Mouse (Mus musculus) forebrain, embryonic 12.5 days (tissue): Measurements from ENCODE around the gene Insyn1. TPM values are rescaled to one million over a fixed set of nuclear protein-coding genes. Genes with fewer than 3 reads are reported as not detected.

Experiments used
- ATAC-seq: fragments of 200-750 bp; cut with Nextera tagmentation; 2 replicates; pipeline ENCODE4 v1.8.0; 2017; ENCODE audit warnings: moderate TSS enrichment; ENCODE audit not compliant: low FRiP score
- H3K27ac ChIP-seq: fragments of 300-500 bp; sonication (generic); 2 replicates; pipeline ENCODE4 v1.5.1; 2016; ENCODE audit warnings: mild to moderate bottlenecking
- H3K27me3 ChIP-seq: fragments of 300-500 bp; sonication (generic); 2 replicates; pipeline ENCODE4 v1.6.1; 2016; ENCODE audit warnings: mild to moderate bottlenecking
- H3K36me3 ChIP-seq: fragments of 300-500 bp; sonication (generic); replicated peaks from 2 replicates; pipeline ENCODE4 v1.6.1; 2016; ENCODE audit warnings: mild to moderate bottlenecking
- H3K4me1 ChIP-seq: fragments of 300-500 bp; sonication (generic); 2 replicates; pipeline ENCODE4 v1.6.1; 2016
- H3K4me2 ChIP-seq: fragments of 300-500 bp; sonication (generic); 2 replicates; pipeline ENCODE4 v1.6.1; 2016; ENCODE audit warnings: mild to moderate bottlenecking, moderate library complexity
- H3K4me3 ChIP-seq: fragments of 300-500 bp; sonication (generic); replicated peaks from 2 replicates; pipeline ENCODE4 v1.5.1; 2016; ENCODE audit warnings: mild to moderate bottlenecking
- H3K9ac ChIP-seq: fragments of 300-500 bp; sonication (generic); 2 replicates; pipeline ENCODE4 v1.6.1; 2016; ENCODE audit warnings: mild to moderate bottlenecking
- H3K9me3 ChIP-seq: fragments of 300-500 bp; sonication (generic); 2 replicates; pipeline ENCODE4 v1.6.1; 2016
- WGBS: fragments of 180-500 bp; shearing (Covaris S2); methylation state at CpG from one replicate; pipeline ENCODE4 v1.1.7; 2016; 5-methylcytosine and 5-hydroxymethylcytosine counted together
- polyA plus RNA-seq: library from polyadenylated mRNA; unstranded; fragments of >200 nt; fragmentation: Nextera tagmentation; extraction: Ambion mirVana; gene quantifications from 2 replicates; pipeline ENCODE4 v1.2.1, GENCODE M21; 2016

The Insyn1 gene
- polyA plus RNA-seq, 1 experiment from 2014 or later: 4.7 TPM

GRCm38 (mm10) chr9:58521883-58522423 is 33.5 kb downstream of the Insyn1 start:
- 74% methylated on average over 4 of the region's 4 CpGs for WGBS
- H3K4me2 ChIP-seq: no peak overlapping the region

GRCm38 (mm10) chr9:58525108-58525507 is 36.7 kb downstream of the Insyn1 start:
- H3K4me3 ChIP-seq: no peak overlapping the region
- H3K36me3 ChIP-seq: peaks cover 52% of the 10 kb centered on the region
- no peaks in the 10 kb centered on the region; the same call in 1 of the 2 replicates for H3K4me1 ChIP-seq
- no peak overlapping the region for H3K4me2 ChIP-seq
- no peaks in the 10 kb centered on the region for H3K27me3 ChIP-seq
- H3K27ac ChIP-seq: no peak overlapping the region
- ATAC-seq: no peak
- H3K9me3 ChIP-seq: no peaks in the 10 kb centered on the region
- 93% methylated on average over 4 of the region's 4 CpGs for WGBS
- H3K9ac ChIP-seq: no peak overlapping the region

More at GRCm38 (mm10) chr9:58521883-58522423, 33.5 kb downstream of the Insyn1 start:
- no peaks in the 10 kb centered on the region for H3K27me3 ChIP-seq
- no peak overlapping the region for H3K4me3 ChIP-seq
- H3K27ac ChIP-seq: no peak overlapping the region
- peaks cover 10% of the 10 kb centered on the region for H3K4me1 ChIP-seq
- H3K9me3 ChIP-seq: no peaks in the 10 kb centered on the region
- no peak for ATAC-seq
- no peak overlapping the region for H3K9ac ChIP-seq
- H3K36me3 ChIP-seq: peaks cover 26% of the 10 kb centered on the region

- Histone ChIP-seq H3K4me3 (no peak overlapping the region), H3K36me3 (peaks cover 65% of the 10 kb centered on the region), H3K4me1 (no peaks in the 10 kb centered on the region; the same call in 1 of the 2 replicates), H3K9me3 (no peaks in the 10 kb centered on the region), H3K4me2 (no peak overlapping the region), H3K9ac (no peak overlapping the region), H3K27ac (no peak overlapping the region), H3K27me3 (no peaks in the 10 kb centered on the region)
- ATAC-seq: no peak
- WGBS: 79% methylated on average over 4 of the region's 4 CpGs
These were observed 39.4 kb downstream of the Insyn1 start for GRCm38 (mm10) chr9:58527841-58528240.

GRCm38 (mm10) chr9:58530407-58530806 is 42.0 kb downstream of the Insyn1 start:
- Histone ChIP-seq H3K4me1 (no peaks in the 10 kb centered on the region; the same call in 1 of the 2 replicates), H3K4me3 (no peak overlapping the region), H3K27ac (no peak overlapping the region), H3K9ac (no peak overlapping the region), H3K27me3 (no peaks in the 10 kb centered on the region), H3K4me2 (no peak overlapping the region), H3K9me3 (no peaks in the 10 kb centered on the region), H3K36me3 (peaks cover 61% of the 10 kb centered on the region)
- no peak for ATAC-seq
- WGBS: 90% methylated on average over 13 of the region's 13 CpGs

- Histone ChIP-seq H3K4me2 (no peak overlapping the region), H3K27me3 (no peaks in the 10 kb centered on the region), H3K36me3 (peaks cover 52% of the 10 kb centered on the region), H3K27ac (no peak overlapping the region), H3K9me3 (no peaks in the 10 kb centered on the region), H3K4me1 (no peaks in the 10 kb centered on the region), H3K4me3 (no peak overlapping the region), H3K9ac (no peak overlapping the region)
- WGBS: 90% methylated on average over 4 of the region's 4 CpGs
- no peak for ATAC-seq
These were observed 43.8 kb downstream of the Insyn1 start for GRCm38 (mm10) chr9:58532236-58532635.

- 88% methylated on average over 6 of the region's 6 CpGs for WGBS
- no peaks in the 10 kb centered on the region for H3K9me3 ChIP-seq
- ATAC-seq: no peak
- H3K27ac ChIP-seq: no peak overlapping the region
- H3K4me1 ChIP-seq: no peaks in the 10 kb centered on the region
- no peaks in the 10 kb centered on the region for H3K27me3 ChIP-seq
- H3K4me3 ChIP-seq: no peak overlapping the region
- H3K4me2 ChIP-seq: no peak overlapping the region
- no peak overlapping the region for H3K9ac ChIP-seq
- peaks cover 50% of the 10 kb centered on the region for H3K36me3 ChIP-seq
These were observed 44.9 kb downstream of the Insyn1 start for GRCm38 (mm10) chr9:58533322-58533721.

- H3K4me2 ChIP-seq: no peak overlapping the region
- H3K4me1 ChIP-seq: no peaks in the 10 kb centered on the region
These were observed 46.4 kb downstream of the Insyn1 start for GRCm38 (mm10) chr9:58534766-58535165.

GRCm38 (mm10) chr9:58535447-58536134 is 47.2 kb downstream of the Insyn1 start:
- H3K9me3 ChIP-seq: no peaks in the 10 kb centered on the region
- H3K27me3 ChIP-seq: no peaks in the 10 kb centered on the region
- no peak overlapping the region for H3K27ac ChIP-seq
- H3K4me2 ChIP-seq: no peak overlapping the region
- ATAC-seq: peak; percentile 69
- H3K36me3 ChIP-seq: peaks cover 39% of the 10 kb centered on the region
- H3K4me3 ChIP-seq: no peak overlapping the region
- 82% methylated on average over 20 of the region's 20 CpGs for WGBS
- H3K9ac ChIP-seq: no peak overlapping the region
- H3K4me1 ChIP-seq: no peaks in the 10 kb centered on the region

More at GRCm38 (mm10) chr9:58534766-58535165, 46.4 kb downstream of the Insyn1 start:
- Histone ChIP-seq H3K4me3 (no peak overlapping the region), H3K27ac (no peak overlapping the region), H3K9ac (no peak overlapping the region), H3K9me3 (no peaks in the 10 kb centered on the region), H3K27me3 (no peaks in the 10 kb centered on the region), H3K36me3 (peaks cover 47% of the 10 kb centered on the region)
- 0 out of 2 replicates have a peak, but pooled peaks have one; percentile 37 for ATAC-seq
- 42% methylated on average over 1 of the region's 1 CpGs for WGBS

- Histone ChIP-seq H3K36me3 (peaks cover 30% of the 10 kb centered on the region), H3K9ac (no peak overlapping the region)
- WGBS: 87% methylated on average over 3 of the region's 3 CpGs
These were observed 49.4 kb downstream of the Insyn1 start for GRCm38 (mm10) chr9:58537774-58538173.

GRCm38 (mm10) chr9:58539886-58540285 is 51.5 kb downstream of the Insyn1 start:
- Histone ChIP-seq H3K4me2 (no peak overlapping the region), H3K9ac (no peak overlapping the region), H3K4me3 (no peak overlapping the region), H3K4me1 (peaks cover 6% of the 10 kb centered on the region; the same call in 1 of the 2 replicates), H3K36me3 (peaks cover 25% of the 10 kb centered on the region), H3K27me3 (no peaks in the 10 kb centered on the region), H3K9me3 (no peaks in the 10 kb centered on the region), H3K27ac (no peak overlapping the region)
- ATAC-seq: 0 out of 2 replicates have a peak, but pooled peaks have one; percentile 27
- WGBS: 47% methylated on average over 5 of the region's 5 CpGs

More at GRCm38 (mm10) chr9:58537774-58538173, 49.4 kb downstream of the Insyn1 start:
- no peak overlapping the region for H3K27ac ChIP-seq
- H3K4me1 ChIP-seq: peaks cover 6% of the 10 kb centered on the region; the same call in 1 of the 2 replicates
- ATAC-seq: no peak
- no peak overlapping the region for H3K4me2 ChIP-seq
- H3K27me3 ChIP-seq: no peaks in the 10 kb centered on the region
- H3K9me3 ChIP-seq: no peaks in the 10 kb centered on the region
- no peak overlapping the region for H3K4me3 ChIP-seq

- peaks cover 18% of the 10 kb centered on the region for H3K36me3 ChIP-seq
- H3K9me3 ChIP-seq: no peaks in the 10 kb centered on the region
- H3K4me1 ChIP-seq: peaks cover 9% of the 10 kb centered on the region; the same call in 1 of the 2 replicates
- H3K9ac ChIP-seq: no peak overlapping the region
- no peak for ATAC-seq
- WGBS: 76% methylated on average over 6 of the region's 6 CpGs
- no peak overlapping the region for H3K4me3 ChIP-seq
- H3K27ac ChIP-seq: peak overlapping the region; percentile 27
- no peak overlapping the region for H3K4me2 ChIP-seq
- no peaks in the 10 kb centered on the region for H3K27me3 ChIP-seq
These were observed 53.5 kb downstream of the Insyn1 start for GRCm38 (mm10) chr9:58541895-58542338.

- Histone ChIP-seq H3K27me3 (no peaks in the 10 kb centered on the region), H3K4me3 (no peak overlapping the region), H3K9ac (no peak overlapping the region), H3K4me2 (no peak overlapping the region), H3K27ac (no peak overlapping the region), H3K4me1 (peaks cover 13% of the 10 kb centered on the region), H3K36me3 (no peaks in the 10 kb centered on the region), H3K9me3 (no peaks in the 10 kb centered on the region)
- ATAC-seq: no peak
- 77% methylated on average over 4 of the region's 4 CpGs for WGBS
These were observed 56.5 kb downstream of the Insyn1 start for GRCm38 (mm10) chr9:58544879-58545324.
